Mouse (Mus musculus): ENCODE measurements around the gene Emilin3. TPM values are rescaled to one million over a fixed set of nuclear protein-coding genes. Genes with fewer than 3 reads are reported as not detected.

Emilin3 gene
- polyA plus RNA-seq, 1 experiment from 2014 or later: 0.36 TPM

DNA sequence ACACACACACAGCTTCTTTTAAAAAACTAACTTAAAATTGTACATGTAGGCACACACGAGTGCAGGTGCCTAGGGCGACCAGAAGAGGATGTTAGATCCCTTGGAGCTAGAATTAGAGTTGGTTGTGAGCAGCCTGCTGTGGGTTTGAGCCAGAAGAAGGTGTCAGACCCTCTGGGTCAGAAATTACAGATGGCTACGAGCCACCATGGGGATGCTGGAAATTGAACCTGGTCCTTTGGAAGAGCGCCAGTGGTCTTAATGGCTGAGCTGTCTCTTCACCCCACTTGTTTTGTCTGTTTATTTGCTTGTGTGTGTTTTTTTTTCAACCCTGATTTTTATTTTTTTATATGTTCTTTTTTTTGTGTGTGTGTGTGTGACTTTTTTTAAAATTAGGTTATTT, 22.3 kb upstream of the Emilin3 start:
- Histone ChIP-seq H3K9me3 (ENCODE audit: low read length) (no peaks in the 10 kb centered on the region), H3K4me3 (ENCODE audit: low read depth, low read length) (no peak overlapping the region), H3K4me1 (ENCODE audit: insufficient read depth, low read depth, low read length) (no peaks in the 10 kb centered on the region), H3K4me2 (replicated peaks; ENCODE audit: low read depth, low read length) (no peak overlapping the region), H3K27ac (ENCODE audit: low read length) (no peak overlapping the region), H3K27me3 (replicated peaks; ENCODE audit: insufficient read depth, low read length) (no peaks in the 10 kb centered on the region), H3K36me3 (ENCODE audit: insufficient read depth, low read length) (no peaks in the 10 kb centered on the region), H3K9ac (replicated peaks; ENCODE audit: low read depth) (no peak overlapping the region)
- ATAC-seq (no peak), DNase-seq (ENCODE audit: low spot score) (no peak)
- TF ChIP-seq CTCF (IDR thresholded peaks at IDR 0.05): no peak
- 72% methylated on average over 4 of the region's 4 CpGs for WGBS

DNA sequence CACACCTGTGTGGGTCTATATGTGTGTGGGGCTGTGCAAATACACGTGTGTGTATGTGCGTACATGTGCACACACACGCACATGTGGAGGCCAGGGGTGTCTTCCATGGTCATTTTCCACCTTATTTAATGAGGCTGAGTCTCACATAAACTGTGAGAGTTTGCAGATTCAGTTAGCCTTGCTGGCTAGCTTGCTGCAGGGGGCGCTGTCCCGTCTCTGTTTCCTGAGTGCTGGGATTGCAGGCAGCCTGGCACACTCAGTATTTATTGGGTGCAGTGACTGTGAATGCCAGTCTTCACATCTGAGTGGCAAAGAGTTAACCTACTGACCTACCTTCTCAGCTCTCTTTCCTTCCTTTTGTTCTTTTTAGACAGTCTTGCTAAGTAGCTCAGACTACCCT, 21.8 kb upstream of the Emilin3 start:
- 59% methylated on average over 5 of the region's 5 CpGs for WGBS
- TF ChIP-seq CTCF (IDR thresholded peaks at IDR 0.05) (peak; percentile 49), EP300 (IDR thresholded peaks at IDR 0.05) (no peak)
- no peak overlapping the region for H3K9ac ChIP-seq (replicated peaks; ENCODE audit: low read depth)

DNA sequence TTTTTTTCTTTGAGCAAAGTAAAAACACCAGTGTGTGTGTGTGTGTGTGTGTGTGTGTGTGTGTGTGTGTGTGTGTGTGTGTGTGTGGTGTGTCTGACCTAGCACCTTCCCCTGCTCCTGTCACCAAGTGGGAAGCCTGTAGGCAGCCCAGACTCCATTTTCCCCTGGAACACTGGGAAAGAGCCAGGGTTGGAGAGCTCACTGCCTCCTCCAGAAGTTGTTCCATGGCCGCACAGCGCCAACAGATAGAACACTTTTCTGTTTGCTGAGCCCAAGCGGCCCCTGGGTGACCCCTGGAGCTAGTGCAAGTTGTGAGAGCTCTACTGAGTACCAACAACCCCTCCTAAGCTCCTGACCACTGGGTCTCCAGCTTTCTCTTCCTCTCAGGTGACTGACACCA, 20.9 kb upstream of the Emilin3 start:
- H3K9ac ChIP-seq (replicated peaks; ENCODE audit: low read depth): no peak overlapping the region
- DNase-seq (ENCODE audit: low spot score) (no peak), ATAC-seq (no peak)
- no peak overlapping the region for H3K4me3 ChIP-seq (ENCODE audit: low read depth, low read length)
- H3K27ac ChIP-seq (ENCODE audit: low read length): no peak overlapping the region
- no peak for TF ChIP-seq CTCF (IDR thresholded peaks at IDR 0.05)
- no peak for TF ChIP-seq EP300 (IDR thresholded peaks at IDR 0.05)
- no peaks in the 10 kb centered on the region for H3K9me3 ChIP-seq (ENCODE audit: low read length)
- no peaks in the 10 kb centered on the region for H3K36me3 ChIP-seq (ENCODE audit: insufficient read depth, low read length)
- WGBS: 49% methylated on average over 3 of the region's 3 CpGs
- no peak overlapping the region for H3K4me2 ChIP-seq (replicated peaks; ENCODE audit: low read depth, low read length)
- no peaks in the 10 kb centered on the region for H3K4me1 ChIP-seq (ENCODE audit: insufficient read depth, low read depth, low read length)
- H3K27me3 ChIP-seq (replicated peaks; ENCODE audit: insufficient read depth, low read length): no peaks in the 10 kb centered on the region

More for the DNA sequence above, 21.8 kb upstream of the Emilin3 start:
- DNase-seq (ENCODE audit: low spot score) (no peak), ATAC-seq (no peak)
- Histone ChIP-seq H3K9me3 (ENCODE audit: low read length) (no peaks in the 10 kb centered on the region), H3K27ac (ENCODE audit: low read length) (no peak overlapping the region), H3K27me3 (replicated peaks; ENCODE audit: insufficient read depth, low read length) (no peaks in the 10 kb centered on the region), H3K36me3 (ENCODE audit: insufficient read depth, low read length) (no peaks in the 10 kb centered on the region), H3K4me3 (ENCODE audit: low read depth, low read length) (no peak overlapping the region), H3K4me2 (replicated peaks; ENCODE audit: low read depth, low read length) (no peak overlapping the region), H3K4me1 (ENCODE audit: insufficient read depth, low read depth, low read length) (no peaks in the 10 kb centered on the region)

DNA sequence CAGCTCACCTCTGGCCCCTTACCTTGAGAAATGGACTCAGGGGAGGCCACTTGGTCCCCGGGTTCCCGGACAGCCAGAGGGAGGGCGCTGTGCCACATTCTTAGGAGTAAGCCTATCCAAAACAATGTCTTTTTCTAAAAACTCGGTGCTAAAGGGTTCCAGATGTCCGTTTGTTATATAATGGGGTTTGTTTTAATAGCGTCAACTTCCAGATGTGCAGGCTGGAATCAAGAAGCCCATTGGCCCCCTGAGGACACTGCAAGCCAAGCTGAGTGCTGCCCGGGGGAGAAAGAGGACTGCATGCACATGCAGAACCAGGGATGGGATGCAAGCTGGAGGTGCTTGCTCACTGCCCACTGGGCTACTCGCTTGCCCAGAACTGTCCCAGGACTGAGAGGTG, 20.2 kb upstream of the Emilin3 start:
- H3K4me1 ChIP-seq (ENCODE audit: insufficient read depth, low read depth, low read length): no peaks in the 10 kb centered on the region
- H3K36me3 ChIP-seq (ENCODE audit: insufficient read depth, low read length): no peaks in the 10 kb centered on the region
- no peaks in the 10 kb centered on the region for H3K9me3 ChIP-seq (ENCODE audit: low read length)
- ATAC-seq (no peak), DNase-seq (ENCODE audit: low spot score) (no peak)
- H3K27ac ChIP-seq (ENCODE audit: low read length): no peak overlapping the region
- H3K4me2 ChIP-seq (replicated peaks; ENCODE audit: low read depth, low read length): no peak overlapping the region
- WGBS: 57% methylated on average over 8 of the region's 8 CpGs
- H3K27me3 ChIP-seq (replicated peaks; ENCODE audit: insufficient read depth, low read length): no peaks in the 10 kb centered on the region
- no peak overlapping the region for H3K4me3 ChIP-seq (ENCODE audit: low read depth, low read length)
- TF ChIP-seq EP300 (IDR thresholded peaks at IDR 0.05) (no peak), CTCF (IDR thresholded peaks at IDR 0.05) (no peak)
- H3K9ac ChIP-seq (replicated peaks; ENCODE audit: low read depth): no peak overlapping the region

DNA sequence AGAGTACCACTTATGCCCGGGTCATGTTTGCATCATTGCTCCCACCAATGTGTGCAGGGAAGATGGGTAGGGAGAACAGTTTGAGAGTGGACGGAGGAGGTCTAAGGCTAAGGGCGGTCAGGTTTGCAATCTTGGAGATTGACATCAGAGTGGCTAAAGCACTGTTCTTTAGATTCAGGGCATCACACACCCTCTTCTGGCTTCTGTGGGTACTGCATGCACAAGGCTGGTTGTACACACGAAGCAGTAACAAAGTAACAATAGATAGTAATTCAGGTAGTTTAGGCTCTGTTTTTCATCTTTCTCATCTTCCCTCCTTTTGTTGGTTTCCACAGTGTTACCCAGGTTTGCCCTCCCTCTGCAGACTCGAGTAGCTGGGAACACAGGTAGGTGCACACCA, 19.2 kb upstream of the Emilin3 start:
- Histone ChIP-seq H3K9ac (replicated peaks; ENCODE audit: low read depth) (no peak overlapping the region), H3K36me3 (ENCODE audit: insufficient read depth, low read length) (no peaks in the 10 kb centered on the region), H3K4me1 (ENCODE audit: insufficient read depth, low read depth, low read length) (no peaks in the 10 kb centered on the region), H3K27ac (ENCODE audit: low read length) (no peak overlapping the region), H3K4me2 (replicated peaks; ENCODE audit: low read depth, low read length) (no peak overlapping the region), H3K4me3 (ENCODE audit: low read depth, low read length) (no peak overlapping the region), H3K27me3 (replicated peaks; ENCODE audit: insufficient read depth, low read length) (no peaks in the 10 kb centered on the region), H3K9me3 (ENCODE audit: low read length) (no peaks in the 10 kb centered on the region)
- no peak for TF ChIP-seq CTCF (IDR thresholded peaks at IDR 0.05)
- no peak for TF ChIP-seq EP300 (IDR thresholded peaks at IDR 0.05)
- DNase-seq (ENCODE audit: low spot score) (no peak), ATAC-seq (no peak)
- 90% methylated on average over 5 of the region's 5 CpGs for WGBS

DNA sequence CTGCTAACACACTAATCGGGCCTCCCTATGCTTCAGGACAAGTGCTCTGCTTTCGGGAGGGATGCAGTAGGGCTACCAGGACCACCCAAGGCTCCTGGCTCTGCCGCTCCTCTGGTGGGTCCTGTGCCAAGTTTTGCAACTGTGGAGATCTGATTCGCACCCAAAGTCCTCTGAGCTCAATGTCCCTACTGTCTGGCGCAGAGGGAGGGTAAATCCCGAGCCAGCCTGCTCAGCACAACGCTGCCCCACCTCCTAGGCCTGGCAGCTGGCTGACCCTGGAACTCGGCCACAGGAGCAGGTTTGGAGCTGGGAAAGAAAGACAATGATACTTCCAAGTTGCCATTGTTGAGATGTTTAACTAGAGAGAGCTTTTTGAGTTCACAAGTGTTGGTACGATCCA, 13.1 kb upstream of the Emilin3 start:
- no peaks in the 10 kb centered on the region for H3K27me3 ChIP-seq (replicated peaks; ENCODE audit: insufficient read depth, low read length)
- ATAC-seq (no peak), DNase-seq (ENCODE audit: low spot score) (no peak)
- no peaks in the 10 kb centered on the region for H3K36me3 ChIP-seq (ENCODE audit: insufficient read depth, low read length)
- no peak overlapping the region for H3K27ac ChIP-seq (ENCODE audit: low read length)
- no peak overlapping the region for H3K9ac ChIP-seq (replicated peaks; ENCODE audit: low read depth)
- TF ChIP-seq CTCF (IDR thresholded peaks at IDR 0.05): no peak
- TF ChIP-seq EP300 (IDR thresholded peaks at IDR 0.05): no peak
- H3K4me2 ChIP-seq (replicated peaks; ENCODE audit: low read depth, low read length): no peak overlapping the region
- H3K4me1 ChIP-seq (ENCODE audit: insufficient read depth, low read depth, low read length): no peaks in the 10 kb centered on the region
- H3K4me3 ChIP-seq (ENCODE audit: low read depth, low read length): no peak overlapping the region
- H3K9me3 ChIP-seq (ENCODE audit: low read length): no peaks in the 10 kb centered on the region
- WGBS: 57% methylated on average over 9 of the region's 9 CpGs

DNA sequence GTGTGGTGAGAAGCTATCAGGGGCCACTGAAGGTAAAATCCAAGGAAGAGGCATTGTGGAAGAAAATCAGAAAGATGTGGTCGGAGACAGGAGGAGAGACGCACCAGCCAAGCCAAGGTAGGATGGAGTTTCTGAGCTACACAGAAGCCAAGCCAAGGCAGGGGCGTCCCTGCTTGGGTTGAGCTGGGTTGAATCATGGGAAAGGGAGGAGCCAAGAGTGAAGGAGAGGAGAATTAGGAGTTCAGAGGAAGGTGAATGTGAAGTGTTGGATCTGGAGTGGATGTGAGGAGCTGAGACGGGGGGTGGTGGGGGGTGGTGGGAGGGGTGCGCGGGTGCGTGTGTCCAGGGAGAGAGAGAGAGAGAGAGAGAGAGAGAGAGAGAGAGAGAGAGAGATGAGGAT, 9.2 kb upstream of the Emilin3 start:
- Histone ChIP-seq H3K9ac (replicated peaks; ENCODE audit: low read depth) (no peak overlapping the region), H3K36me3 (ENCODE audit: insufficient read depth, low read length) (no peaks in the 10 kb centered on the region), H3K4me2 (replicated peaks; ENCODE audit: low read depth, low read length) (no peak overlapping the region), H3K4me1 (ENCODE audit: insufficient read depth, low read depth, low read length) (no peaks in the 10 kb centered on the region), H3K9me3 (ENCODE audit: low read length) (no peaks in the 10 kb centered on the region), H3K27ac (ENCODE audit: low read length) (no peak overlapping the region), H3K4me3 (ENCODE audit: low read depth, low read length) (no peak overlapping the region), H3K27me3 (replicated peaks; ENCODE audit: insufficient read depth, low read length) (no peaks in the 10 kb centered on the region)
- DNase-seq (ENCODE audit: low spot score) (no peak), ATAC-seq (no peak)
- TF ChIP-seq CTCF (IDR thresholded peaks at IDR 0.05): no peak
- TF ChIP-seq EP300 (IDR thresholded peaks at IDR 0.05): no peak
- WGBS: 25% methylated on average over 3 of the region's 7 CpGs
